Mouse (Mus musculus) T-cell, adult 2 months (primary cell): ENCODE measurements around the gene Mettl6.

Experiments
- DNase-seq: peaks from one replicate; pipeline ENCODE4 v3.0.0; 2022; ENCODE audit warnings: low spot score

Gene Mettl6

DNA sequence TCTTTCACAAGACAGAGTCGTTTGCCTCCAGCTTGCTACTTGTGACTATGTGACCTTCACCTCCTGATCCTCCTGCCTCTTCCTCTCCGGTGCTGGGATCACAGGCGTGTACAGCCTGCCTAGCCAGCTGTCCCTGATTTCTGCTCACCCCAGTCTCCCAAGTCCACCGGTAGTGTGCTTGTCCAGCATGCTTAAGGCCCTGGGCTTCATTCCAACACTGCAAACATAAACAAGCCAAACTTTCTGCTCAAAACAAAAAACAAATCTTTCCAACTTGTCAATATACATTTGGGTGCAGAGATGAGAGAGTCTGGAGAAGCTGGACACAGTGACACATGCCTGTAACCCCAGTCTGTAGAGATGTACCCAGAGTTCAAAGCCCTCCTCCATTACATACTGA is 62.4 kb downstream of the Mettl6 start:
- no peak for DNase-seq

DNA sequence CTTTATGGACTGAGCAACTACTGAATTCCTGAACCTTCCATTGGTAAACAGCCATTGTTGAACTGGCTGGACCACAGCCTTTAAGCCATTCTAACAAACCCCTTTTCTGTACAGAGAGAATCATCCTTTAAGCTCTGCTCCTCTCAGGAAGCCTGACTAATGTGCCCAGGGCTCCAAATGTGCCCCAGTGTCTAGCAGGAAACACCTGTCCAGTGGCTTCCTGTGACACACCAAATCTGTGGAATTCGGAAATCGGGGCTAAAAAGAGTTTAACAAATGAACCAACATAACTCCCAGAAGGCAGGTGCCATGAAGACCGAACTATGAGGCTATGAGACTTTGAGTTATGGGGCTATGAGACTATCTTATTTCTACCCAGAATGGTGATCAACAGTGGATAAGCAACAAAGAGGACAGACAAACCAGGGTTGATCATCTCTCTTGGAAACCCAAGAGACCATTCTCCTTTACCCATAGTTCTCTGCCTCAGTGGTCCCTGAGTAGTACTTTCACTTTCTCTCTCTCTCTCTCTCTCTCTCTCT is 63.0 kb downstream of the Mettl6 start:
- no peak for DNase-seq

DNA sequence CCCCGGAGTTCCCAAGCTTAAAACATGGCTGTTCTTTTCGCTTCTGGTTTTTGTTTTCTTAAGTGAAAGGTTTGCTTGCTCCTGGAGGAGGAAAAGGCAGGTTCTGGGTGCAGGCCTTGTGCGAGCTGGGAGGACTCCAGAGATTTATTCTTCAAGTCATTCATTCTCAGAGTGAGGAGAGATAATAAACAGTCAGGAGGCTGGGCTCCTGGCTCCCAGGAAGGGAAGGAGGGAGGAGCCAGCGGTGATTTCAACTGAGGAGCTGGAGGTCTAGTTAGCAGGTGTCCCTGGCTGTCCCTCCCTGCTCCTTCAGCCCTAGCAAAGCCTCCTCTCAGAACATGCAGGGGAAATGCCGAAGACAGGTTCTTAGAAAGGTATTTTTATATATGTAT is 65.8 kb downstream of the Mettl6 start:
- DNase-seq: no peak

DNA sequence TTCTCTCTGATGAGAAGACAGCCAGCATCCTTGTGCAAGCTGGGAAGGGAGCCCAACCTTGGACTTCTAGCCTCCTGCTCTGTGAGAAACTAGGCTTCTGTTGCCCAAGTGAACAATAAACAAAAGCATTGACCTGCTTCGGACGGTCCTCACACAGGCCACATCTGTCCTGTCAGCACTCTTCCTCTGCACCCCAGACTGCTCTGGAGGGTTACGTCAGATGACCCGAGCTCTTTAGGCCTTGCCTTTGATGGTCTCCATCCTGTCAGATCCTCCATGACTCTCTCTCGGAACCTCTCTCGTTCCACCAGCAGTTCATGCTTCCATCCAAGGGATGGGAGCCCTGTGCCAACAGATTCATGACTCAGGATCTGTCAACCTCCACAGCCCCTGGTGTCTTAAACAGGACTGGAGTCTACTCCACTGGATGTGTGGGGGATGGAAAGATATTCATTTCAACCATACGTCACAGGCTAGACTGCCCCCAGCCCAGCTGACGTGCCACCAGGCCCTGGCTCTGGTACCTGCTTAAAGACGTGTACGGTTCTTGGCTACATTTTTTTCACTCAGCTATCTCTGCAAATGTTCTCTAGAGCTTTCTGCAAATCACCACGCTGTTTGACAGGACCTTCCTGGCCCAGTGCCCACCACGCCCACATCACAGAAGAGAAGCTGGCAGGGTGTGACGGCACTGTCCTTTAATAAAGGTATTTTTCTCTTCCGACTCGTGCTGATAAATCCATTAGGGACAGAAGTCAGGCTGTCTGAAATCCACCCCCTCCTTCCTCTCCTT is 66.4 kb downstream of the Mettl6 start:
- DNase-seq: no peak
